Mouse (Mus musculus) liver, adult 2 months (tissue): Measurements from ENCODE around the gene Ccdc167.

Experiments used
- CTCF ChIP-seq: fragments of 200-500 bp; IDR thresholded peaks from 2 replicates; pipeline ENCODE4 v1.5.1; 2011; ENCODE audit warnings: low read depth, low read length, control low read depth
- POLR2A ChIP-seq: fragments of 200-500 bp; IDR thresholded peaks from 2 replicates; pipeline ENCODE4 v1.6.1; 2011; ENCODE audit warnings: low read length, control low read depth; ENCODE audit not compliant: insufficient read depth; ENCODE audit errors: extremely low read depth

DNA sequence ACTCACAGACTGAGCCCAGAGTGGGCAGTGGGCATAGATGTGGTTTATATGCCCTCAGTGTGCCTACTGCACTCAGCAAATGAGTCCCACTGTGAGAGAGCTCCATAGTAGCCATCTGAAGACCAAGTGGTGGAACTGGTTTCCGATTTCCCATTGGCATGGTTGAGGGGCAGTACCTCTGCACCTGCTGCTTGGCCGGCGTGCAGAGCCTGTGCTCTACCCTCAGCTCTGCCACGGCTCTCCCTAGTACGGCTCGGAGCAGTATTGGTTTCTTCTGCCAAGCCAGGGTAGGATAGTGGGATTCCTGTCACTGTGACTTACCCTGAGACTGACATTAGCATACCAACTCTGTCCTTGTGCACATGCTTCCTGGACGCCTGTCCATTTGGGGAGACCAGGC is 16.3 kb downstream of the Ccdc167 start:
- no peak for TF ChIP-seq CTCF
- no peak for TF ChIP-seq POLR2A
